Mouse (Mus musculus) forelimb bud, embryonic 11.5 days (tissue): ENCODE data around the gene Nap1l1.
"Not testable (repeated sequence)": the region's sequence is repeated elsewhere in the genome, so short reads cannot be mapped to it uniquely, and the experiment has no call there.

ENCODE experiments used
- DNase-seq: peaks from one replicate; pipeline ENCODE4 v3.0.0-alpha.2; 2012; ENCODE audit warnings: low read depth, low spot score

Nap1l1 gene

DNA sequence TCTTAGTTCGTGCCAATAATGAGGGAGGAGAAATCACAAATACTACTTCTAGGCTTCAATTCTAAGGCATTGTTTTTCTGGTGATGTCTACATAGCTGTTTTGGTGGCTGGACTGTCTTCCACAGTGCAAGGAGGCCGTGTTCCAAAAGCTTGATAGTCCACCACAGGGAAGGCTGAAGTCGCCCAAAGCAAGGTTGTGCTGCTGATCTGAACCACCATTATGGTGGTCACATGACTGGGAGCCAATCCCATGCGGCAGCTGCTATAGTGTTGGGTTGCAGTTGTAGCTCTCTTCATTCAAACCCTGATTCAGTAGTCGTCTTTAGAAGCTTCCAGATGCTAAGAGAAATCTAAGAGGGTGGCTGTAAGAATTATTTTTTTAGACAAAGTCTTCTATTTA lies 6.6 kb downstream of the Nap1l1 start:
- DNase-seq: no peak

DNA sequence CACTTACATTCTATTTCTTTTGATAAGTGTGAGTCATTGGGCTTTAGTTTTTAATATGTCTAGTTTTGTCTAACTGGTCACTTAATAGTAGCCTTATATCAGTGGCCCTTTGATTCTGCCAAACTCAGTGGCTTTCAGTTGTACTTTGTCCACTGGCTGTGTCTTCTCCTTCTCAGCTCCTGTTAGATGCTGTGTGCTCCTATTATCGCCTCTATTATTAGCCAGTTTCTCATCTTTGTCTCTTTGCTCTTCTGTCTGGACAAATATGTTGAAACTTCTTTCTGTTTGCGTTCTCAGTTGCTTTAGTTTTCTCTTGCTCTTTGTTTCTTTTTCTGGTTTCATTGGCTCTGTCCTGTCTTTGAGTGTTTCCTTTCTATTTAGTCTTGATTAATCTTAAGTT lies 9.6 kb downstream of the Nap1l1 start:
- no peak for DNase-seq

DNA sequence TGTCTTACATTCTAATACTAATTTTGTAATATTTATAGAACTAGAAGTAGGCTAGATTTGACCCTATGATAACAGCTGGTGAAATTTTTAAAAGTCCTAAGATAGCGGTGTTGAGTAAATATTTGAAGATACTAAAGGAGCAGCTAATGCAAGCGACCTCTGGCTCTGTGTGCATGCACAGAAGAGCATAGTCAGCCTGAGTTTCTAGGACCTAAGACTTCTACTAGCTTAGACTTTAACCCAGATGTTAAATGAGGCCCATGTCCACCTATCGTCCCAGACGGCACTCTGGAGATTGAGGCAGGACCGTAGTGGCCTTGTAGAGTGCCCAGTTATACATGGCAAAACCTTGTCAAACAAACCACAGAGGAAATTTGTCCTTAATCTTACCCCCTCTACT lies 11.1 kb downstream of the Nap1l1 start:
- DNase-seq: no peak

DNA sequence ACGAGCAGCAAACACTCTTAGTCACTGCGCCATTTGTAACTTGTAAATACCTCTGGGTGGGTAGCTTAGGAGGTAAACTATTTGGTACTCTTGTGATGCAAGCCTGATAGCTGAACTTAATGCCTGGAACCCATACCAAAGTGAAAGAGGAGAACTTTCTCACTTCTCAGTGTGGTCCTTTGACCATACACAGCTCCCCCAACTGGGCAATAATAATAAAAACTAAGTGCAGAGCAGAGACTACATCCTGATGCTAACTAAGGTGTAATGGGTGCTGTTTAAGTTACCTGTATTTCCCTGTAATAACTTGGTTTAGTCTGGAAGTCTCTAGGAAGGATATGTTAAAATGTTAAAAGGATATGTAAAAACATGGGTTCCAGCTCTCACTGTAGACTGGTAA lies 15.8 kb downstream of the Nap1l1 start:
- DNase-seq: no peak

DNA sequence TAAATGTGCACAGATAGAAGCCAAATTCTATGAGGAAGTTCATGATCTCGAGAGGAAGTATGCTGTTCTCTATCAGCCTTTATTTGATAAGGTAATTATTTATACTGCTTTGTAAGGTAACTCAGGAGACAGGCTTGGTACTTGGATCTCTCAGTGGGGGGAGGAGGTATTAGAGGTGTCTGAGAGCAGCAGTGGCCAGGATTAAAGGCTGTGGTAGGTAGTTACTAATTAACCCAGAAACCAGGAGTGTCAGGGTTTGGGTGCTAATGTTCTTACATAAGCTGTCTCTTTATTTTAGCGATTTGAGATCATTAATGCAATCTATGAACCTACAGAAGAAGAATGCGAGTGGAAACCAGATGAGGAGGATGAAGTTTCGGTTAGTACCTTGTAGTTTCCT lies 17.1 kb downstream of the Nap1l1 start:
- DNase-seq: not testable (repeated sequence)

DNA sequence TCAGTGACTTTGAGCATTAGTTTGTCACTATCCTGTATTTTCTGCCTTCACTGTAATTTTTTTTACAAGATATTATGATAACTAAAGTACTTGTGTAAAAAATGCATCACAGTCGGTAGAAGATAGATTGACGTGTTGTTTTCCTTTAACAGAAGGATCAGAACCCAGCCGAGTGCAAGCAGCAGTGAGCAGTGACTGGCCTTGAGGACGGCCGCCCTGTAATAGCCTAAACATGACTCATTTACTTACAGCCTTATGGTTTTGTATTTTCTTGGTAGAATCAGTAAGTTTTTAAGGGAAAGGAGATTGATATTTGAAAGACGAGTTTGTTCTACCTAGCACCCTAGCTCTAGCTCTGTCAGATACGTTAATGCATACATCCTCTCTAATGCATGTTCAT lies 22.9 kb downstream of the Nap1l1 start:
- DNase-seq: no peak

DNA sequence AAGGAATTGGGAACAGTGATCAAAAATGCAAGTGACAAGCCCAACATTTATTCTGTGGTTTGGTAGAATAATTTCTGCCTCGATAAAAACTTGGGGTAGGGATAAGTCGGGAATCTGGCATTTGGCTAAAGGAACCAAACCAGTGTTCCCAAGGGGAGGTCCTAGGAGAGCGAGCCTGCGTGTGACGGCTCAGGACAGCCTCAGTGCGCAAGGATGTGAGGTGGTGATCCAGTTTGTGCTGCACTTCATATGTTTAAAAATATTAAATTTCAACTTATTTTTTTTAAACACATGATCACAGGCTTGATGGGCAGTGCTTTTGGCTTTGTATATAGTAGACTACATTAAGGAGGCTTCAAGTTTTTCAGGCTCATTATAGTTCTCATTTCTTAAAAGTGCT lies 26.9 kb downstream of the Nap1l1 start:
- DNase-seq: no peak

DNA sequence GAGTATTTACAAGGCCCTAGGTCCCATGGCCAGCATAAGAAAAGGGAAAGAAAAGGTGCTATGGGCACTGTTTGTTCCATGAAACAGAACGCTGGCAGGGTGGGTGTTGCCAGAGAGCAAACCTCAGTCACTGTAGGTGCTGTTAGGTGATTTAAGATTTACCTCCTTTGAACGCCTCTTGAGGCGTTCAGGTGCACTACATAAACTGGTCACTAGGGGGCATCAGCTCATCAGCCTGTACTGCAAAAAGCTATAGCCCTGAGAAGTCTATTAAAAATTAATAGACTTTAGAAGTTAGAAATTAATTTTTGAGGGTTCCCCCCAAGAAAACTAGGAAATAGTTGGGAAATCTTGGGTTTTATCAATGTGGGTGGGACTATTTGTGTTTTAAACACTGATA lies 30.0 kb downstream of the Nap1l1 start:
- peak; percentile 86 for DNase-seq

DNA sequence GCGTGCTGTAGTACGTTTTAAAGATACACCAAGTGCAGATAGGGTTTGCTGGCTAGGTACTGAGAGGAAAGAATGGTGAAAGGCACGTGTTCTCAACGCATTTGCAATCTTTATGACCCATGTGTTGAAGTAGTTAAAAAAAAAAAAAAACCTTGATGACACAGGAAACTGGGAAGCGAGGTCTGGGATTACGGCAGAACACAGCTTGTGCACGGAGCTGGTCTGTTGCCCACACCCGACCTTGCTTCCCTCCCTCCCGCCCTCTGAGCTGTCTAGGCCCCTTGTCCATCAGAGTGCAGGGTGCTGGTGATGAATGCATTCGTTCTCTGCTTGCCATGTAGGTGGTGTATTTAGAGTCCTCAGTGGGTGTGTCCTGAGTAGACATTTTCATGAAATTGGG lies 30.7 kb downstream of the Nap1l1 start:
- DNase-seq: no peak

DNA sequence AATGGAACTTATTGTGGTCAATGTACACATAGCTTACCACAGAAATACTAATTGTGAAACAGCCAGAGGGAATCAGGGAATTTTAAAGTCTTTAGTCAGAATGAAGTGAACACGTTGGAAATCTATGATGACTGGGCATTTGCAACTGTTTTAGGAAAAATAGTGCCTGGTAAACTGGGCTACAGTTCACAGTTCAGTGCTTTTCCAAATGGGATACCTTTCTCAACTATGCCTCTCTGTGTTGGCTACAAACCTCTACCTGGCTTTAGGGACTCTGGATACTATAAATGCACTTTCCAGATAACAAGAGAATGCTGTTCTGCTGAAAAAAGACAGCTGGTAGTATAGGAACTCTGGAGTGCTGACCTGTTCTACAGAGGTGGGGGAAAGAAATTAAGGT lies 31.6 kb downstream of the Nap1l1 start:
- DNase-seq: no peak

DNA sequence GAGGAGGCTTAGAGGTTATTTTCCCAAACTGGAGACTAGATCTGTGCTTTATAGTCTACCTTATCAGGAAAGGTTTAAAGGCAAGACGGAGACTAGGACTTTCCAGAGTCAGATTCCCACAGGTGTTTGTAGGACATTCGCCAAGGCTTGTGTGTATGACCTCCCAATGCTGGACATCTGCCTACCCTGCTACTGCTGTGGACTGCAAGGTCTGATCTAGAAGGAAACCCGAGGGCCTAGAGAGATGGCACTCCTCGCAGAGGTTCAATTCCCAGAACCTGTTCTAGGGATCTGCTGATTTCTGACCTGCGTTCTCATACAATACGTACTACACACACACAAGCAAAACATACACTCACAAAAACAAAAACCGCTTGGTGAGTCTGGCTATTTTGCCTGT lies 32.4 kb downstream of the Nap1l1 start:
- DNase-seq: no peak

DNA sequence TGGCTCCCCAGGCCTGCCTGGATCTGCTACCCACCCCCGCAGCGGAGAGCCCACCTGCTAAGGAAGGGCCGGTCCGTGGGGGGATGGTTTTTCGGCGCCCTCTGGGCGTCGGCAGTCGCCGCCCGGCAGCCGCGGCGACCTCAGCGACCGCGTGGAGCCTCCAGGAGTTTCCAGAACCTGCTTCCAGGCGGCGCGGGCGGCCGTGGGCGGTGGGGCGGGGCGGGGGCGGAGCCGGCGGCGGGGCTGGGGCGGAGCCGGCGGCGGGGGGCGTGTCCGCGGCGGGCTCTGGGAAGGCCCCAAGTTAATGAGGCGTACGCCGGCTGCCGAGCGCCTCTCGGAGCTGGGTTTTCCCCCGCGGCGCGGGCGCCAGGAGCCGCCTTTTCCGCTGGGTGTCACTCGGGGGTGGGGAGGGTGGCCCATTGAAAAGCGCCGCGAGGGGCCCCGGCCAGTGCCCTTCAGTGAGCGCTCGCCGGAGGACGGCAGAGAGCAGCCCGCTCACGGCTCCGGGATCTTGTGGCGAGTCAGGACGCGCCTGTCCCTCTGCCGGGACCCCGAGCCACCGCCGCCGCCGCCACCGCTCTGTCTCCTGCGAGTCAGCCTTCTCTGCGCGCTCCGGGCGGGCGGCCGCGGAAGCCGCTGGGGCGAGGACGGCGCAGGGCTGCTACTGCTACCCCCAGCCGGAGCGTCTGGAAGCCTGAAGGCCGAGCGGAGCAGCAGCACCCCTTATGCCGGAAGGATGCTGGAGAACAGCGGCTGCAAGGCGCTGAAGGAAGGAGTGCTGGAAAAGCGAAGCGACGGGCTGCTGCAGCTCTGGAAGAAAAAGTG lies 33.3 kb downstream of the Nap1l1 start, which contains the start of gene Phlda1:
Gene Phlda1, plus strand, starts transcription at position 186 of the 825 bp plus-strand sequence.
- DNase-seq: peak; percentile 84

DNA sequence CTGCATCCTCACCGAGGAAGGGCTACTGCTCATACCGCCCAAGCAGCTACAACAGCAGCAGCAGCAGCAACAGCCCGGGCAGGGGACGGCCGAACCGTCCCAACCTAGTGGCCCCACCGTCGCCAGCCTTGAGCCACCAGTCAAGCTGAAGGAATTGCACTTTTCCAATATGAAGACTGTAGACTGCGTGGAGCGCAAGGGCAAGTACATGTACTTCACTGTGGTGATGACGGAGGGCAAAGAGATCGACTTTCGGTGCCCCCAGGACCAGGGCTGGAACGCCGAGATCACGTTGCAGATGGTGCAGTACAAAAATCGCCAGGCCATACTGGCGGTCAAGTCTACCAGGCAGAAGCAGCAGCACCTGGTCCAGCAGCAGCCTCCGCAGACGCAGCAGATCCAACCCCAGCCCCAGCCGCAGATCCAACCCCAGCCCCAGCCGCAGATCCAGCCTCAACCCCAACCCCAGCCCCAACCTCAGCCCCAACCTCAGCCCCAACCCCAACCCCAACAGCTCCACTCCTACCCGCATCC lies 34.0 kb downstream of the Nap1l1 start:
- no peak for DNase-seq

DNA sequence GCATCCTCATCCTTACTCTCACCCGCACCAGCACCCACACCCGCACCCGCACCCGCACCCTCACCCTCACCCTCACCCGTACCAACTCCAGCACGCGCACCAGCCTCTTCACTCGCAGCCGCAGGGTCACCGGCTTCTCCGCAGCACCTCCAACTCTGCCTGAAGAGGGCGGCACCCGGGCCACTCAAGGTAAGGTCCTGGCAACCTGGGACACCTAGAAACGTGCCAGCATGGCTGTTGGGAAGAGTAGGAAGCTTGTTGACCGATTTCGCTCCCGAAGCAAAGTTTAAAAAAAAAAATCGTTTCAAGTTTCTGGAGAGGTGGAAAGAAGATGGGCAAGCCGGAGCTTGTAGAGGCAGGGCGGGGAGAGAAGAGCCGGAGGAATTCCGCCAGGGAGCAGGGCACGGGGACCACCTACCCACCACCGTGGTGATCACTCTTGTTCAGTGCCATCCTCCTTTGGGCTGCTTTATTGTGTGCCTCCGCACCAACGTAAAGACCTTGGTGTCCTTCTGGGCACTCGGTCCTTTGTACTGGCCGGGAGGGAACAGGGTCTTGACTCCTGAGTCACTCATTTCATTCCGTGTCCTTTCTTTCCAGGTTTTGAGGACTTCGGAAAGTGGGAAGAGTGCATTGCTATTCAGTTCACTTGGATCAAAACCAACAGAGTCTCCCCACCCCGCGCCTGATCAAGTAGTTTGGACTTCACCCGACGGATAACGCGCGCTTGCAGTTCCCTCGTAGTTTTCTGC lies 34.6 kb downstream of the Nap1l1 start:
- peak; percentile 53 for DNase-seq

DNA sequence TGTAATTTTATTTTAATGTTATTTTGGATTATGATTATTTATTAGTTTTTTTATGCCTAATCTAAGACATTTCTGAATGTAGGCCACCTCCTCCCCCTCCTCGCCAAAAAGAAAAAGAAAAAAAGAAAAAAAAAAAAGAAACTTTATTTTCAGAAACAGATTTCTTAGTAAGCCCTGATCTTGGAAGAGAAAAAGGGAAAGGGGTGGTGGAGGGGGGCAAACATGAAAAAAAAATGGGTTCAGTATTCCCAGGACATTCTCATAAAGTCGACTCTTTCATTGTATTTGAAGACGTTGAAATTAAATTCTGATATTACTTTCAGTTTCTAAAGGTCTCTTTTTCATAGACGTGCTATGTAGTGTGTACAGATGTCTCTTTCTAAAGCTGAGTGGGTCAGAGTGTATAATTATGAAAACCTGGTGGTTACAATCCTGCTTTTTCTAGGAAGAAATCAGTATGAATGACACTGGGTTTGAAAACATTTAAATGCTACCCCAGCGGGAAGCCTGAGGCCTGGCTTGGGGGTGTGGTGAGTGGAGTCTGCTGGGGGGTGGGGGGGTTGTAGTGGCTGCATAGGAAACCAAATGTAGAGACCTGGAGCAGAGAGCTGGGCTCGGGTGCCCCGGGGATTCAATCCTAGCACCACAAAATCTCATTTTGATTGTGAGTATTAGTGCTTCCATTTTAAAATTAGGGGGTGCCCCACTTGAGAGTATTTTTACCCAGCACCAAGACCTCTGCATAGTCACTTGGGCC lies 35.5 kb downstream of the Nap1l1 start:
- no peak for DNase-seq

DNA sequence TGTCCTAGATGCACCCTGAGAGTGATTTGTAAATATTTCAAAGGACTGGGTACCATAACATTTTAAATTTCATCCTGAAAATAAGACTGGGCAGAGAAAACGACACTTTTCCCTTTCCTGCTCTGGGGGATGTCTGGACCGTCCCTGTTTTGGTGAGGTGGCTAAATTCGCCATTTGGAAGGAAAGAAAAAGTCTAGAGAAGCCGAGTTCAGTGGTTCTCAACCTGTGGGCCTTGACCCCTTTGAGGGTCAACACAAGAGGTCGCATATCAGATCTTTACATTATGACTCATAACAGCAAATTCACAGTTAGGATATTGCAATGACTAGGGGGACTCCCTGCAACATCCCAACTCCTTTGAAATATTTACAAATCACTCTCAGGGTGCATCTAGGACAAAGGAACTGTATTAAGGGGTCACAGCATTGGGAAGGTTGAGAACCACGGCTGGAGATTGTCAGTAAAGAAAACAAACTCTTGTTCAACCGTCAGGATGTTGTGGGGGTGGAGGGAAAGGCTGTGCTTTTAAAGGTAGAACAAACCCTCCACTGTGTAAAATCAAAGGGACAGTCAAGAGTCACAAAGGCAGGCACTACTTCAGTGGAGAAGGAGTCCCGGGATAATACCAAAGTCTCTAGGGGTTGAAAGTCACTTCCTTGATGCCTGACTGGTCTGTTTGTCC lies 36.2 kb downstream of the Nap1l1 start:
- DNase-seq: no peak

DNA sequence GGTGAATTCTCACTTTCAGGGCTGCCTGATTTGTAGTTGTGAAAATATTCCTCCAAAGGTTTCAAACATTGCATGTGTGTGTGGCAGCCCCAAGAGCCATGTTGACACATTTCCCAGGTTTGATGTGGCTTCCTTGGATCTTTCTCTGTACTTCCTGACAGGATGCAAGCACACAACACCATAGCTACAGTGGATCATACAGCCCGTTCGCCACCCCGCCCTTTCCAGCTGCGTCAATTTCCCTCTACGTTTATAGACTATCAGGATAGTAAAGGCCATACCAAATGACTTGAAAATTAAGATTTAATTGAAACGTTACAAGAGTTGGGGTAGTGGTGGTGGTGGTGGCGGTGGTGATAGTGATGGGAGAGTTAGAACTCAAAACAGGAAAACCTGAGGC lies 37.0 kb downstream of the Nap1l1 start:
- no peak for DNase-seq

DNA sequence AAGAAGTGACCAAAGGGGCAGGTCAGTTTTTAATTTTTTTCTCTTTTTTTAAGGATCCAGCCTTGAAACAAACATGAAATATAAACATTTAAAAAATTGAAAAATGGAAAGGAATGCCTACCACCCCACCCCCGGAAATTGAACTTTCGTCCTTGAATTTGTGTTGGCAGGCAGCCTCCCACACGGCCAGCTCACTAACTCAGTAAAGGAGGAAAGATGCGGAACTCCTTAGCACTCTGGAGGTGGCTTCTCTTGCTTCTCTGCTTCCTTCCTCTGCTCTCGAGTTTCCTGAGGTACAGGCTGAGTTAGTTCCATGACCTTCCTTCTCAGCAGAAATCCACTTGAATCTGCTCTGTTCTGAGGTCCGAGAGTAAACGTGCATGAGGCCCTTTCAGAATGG lies 37.8 kb downstream of the Nap1l1 start:
- DNase-seq: no peak

DNA sequence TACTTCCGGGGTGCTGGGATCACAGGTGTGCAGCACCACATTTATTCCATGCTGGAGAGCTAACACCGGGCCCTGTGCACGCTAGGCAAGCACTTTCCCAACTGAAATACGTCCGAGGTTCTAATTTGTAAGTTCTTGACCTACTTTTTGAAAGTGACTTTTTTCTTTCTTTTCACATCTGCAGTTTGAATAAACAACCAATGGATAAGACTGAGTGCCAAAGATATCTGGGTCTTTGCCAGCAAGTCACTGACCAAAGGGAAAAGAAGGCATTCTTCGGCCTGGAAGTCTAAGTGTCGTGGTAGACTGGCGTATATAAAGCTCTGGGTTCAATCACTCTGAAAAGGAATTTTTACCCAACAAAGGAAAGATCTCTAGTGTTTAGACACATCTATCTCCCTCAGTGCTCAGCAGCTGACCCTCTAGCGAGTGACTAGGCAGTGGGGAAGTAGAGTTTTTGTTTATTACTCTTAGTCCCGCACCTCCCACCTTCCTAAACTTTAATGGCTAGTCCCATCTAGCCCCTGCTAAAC lies 39.1 kb downstream of the Nap1l1 start:
- no peak for DNase-seq

DNA sequence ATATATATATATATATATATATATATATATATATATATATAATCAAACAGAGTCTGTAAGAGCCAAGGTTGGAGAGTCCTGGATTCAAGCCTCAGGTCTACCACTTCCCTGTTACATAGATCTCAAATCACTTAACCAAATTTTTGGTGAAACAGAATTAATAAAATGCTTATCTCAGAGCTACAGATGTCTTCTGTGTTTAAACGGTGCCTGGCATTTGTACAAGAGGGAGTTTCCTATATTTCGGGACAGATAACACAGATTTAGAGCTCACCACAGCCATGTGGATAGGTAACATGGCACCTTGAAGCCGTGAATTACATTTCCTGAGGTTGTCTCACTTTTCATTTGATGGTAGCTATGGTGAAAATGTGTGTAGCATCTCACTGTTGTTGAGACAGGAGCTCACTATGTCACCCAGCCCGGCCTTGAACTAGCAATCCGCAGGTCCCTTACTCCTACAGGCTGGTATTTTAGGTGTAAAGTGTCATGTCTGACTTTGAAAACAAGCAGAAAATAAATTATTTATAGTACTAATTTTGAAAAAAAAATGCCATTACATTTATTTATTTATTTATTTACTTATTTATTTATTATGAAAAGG lies 41.4 kb downstream of the Nap1l1 start:
- no peak for DNase-seq
